Mouse (Mus musculus): ENCODE results near the gene Oasl1. TPM values are rescaled to one million over a fixed set of nuclear protein-coding genes. Genes with fewer than 3 reads are reported as not detected.
"Not testable (repeated sequence)": the region's sequence is repeated elsewhere in the genome, so short reads cannot be mapped to it uniquely, and the experiment has no call there.

Gene Oasl1
- polyA plus RNA-seq (2015; fragmentation: Nextera tagmentation; extraction: Ambion mirVana), result 1.3 and 2.1 TPM in 2 replicates

- Histone ChIP-seq H3K9me3 (ENCODE audit: control insufficient read depth, low read length) (0 out of 2 replicates have a peak, but pooled peaks cover 4% of the 10 kb centered on the region), H3K4me2 (ENCODE audit: low read depth, low read length) (peak within 1 kb of the TSS; percentile 75), H3K27me3 (replicated peaks; ENCODE audit: control insufficient read depth, insufficient read depth, low read length) (no peaks in the 10 kb centered on the region), H3K9ac (ENCODE audit: low read depth, low read length) (peak within 1 kb of the TSS; percentile 65), H3K36me3 (ENCODE audit: control insufficient read depth, insufficient read depth, low read length) (no peaks in the 10 kb centered on the region), H3K4me3 (ENCODE audit: low read length) (peak within 1 kb of the TSS; percentile 45), H3K4me1 (ENCODE audit: control insufficient read depth, insufficient read depth, low read length) (peaks cover 12% of the 10 kb centered on the region), H3K27ac (ENCODE audit: low read length) (peak within 1 kb of the TSS; percentile 74)
- 15% methylated on average over 15 of the region's 15 CpGs for WGBS
- peak; percentile 41 for ATAC-seq
Measured at GRCm38 (mm10) chr5:114922998-114923473, at the start of gene Oasl1. Gene Oasl1 (plus strand): TSS chr5:114923240.

- WGBS, result 50% methylated on average over 6 of the region's 6 CpGs
- Histone ChIP-seq H3K4me2 (ENCODE audit: low read depth, low read length) (peak overlapping the region; percentile 30; the same call in 1 of the 2 replicates), H3K36me3 (ENCODE audit: control insufficient read depth, insufficient read depth, low read length) (no peaks in the 10 kb centered on the region), H3K9me3 (ENCODE audit: control insufficient read depth, low read length) (no peaks in the 10 kb centered on the region), H3K4me3 (ENCODE audit: low read length) (no peak overlapping the region), H3K27me3 (replicated peaks; ENCODE audit: control insufficient read depth, insufficient read depth, low read length) (peaks cover 2% of the 10 kb centered on the region; the same call in 1 of the 2 replicates), H3K27ac (ENCODE audit: low read length) (no peak overlapping the region), H3K4me1 (ENCODE audit: control insufficient read depth, insufficient read depth, low read length) (no peaks in the 10 kb centered on the region), H3K9ac (ENCODE audit: low read depth, low read length) (no peak overlapping the region)
- 0 out of 2 replicates have a peak, but pooled peaks have one; percentile 48 for ATAC-seq
Measured at GRCm38 (mm10) chr5:114875858-114876257, 47.2 kb upstream of the Oasl1 start.

GRCm38 (mm10) chr5:114876331-114876730 lies 46.7 kb upstream of the Oasl1 start:
- H3K27ac ChIP-seq (ENCODE audit: low read length), result no peak overlapping the region
- 55% methylated on average over 6 of the region's 6 CpGs for WGBS

GRCm38 (mm10) chr5:114877487-114877886 lies 45.6 kb upstream of the Oasl1 start:
- Histone ChIP-seq H3K27me3 (replicated peaks; ENCODE audit: control insufficient read depth, insufficient read depth, low read length) (no peaks in the 10 kb centered on the region; the same call in 1 of the 2 replicates), H3K36me3 (ENCODE audit: control insufficient read depth, insufficient read depth, low read length) (no peaks in the 10 kb centered on the region), H3K9me3 (ENCODE audit: control insufficient read depth, low read length) (no peaks in the 10 kb centered on the region), H3K4me1 (ENCODE audit: control insufficient read depth, insufficient read depth, low read length) (no peaks in the 10 kb centered on the region), H3K27ac (ENCODE audit: low read length) (no peak overlapping the region), H3K4me2 (ENCODE audit: low read depth, low read length) (no peak overlapping the region), H3K9ac (ENCODE audit: low read depth, low read length) (no peak overlapping the region), H3K4me3 (ENCODE audit: low read length) (no peak overlapping the region)
- 60% methylated on average over 7 of the region's 7 CpGs for WGBS
- no peak for ATAC-seq

More at GRCm38 (mm10) chr5:114876331-114876730, 46.7 kb upstream of the Oasl1 start:
- Histone ChIP-seq H3K27me3 (replicated peaks; ENCODE audit: control insufficient read depth, insufficient read depth, low read length) (peaks cover 2% of the 10 kb centered on the region; the same call in 1 of the 2 replicates), H3K9ac (ENCODE audit: low read depth, low read length) (no peak overlapping the region), H3K4me3 (ENCODE audit: low read length) (no peak overlapping the region), H3K9me3 (ENCODE audit: control insufficient read depth, low read length) (no peaks in the 10 kb centered on the region), H3K36me3 (ENCODE audit: control insufficient read depth, insufficient read depth, low read length) (no peaks in the 10 kb centered on the region), H3K4me2 (ENCODE audit: low read depth, low read length) (no peak overlapping the region), H3K4me1 (ENCODE audit: control insufficient read depth, insufficient read depth, low read length) (no peaks in the 10 kb centered on the region)
- ATAC-seq, result no peak

- 48% methylated on average over 13 of the region's 13 CpGs for WGBS
- H3K9ac ChIP-seq (ENCODE audit: low read depth, low read length), result no peak overlapping the region
- H3K27me3 ChIP-seq (replicated peaks; ENCODE audit: control insufficient read depth, insufficient read depth, low read length), result no peaks in the 10 kb centered on the region
- no peak overlapping the region for H3K4me3 ChIP-seq (ENCODE audit: low read length)
- H3K36me3 ChIP-seq (ENCODE audit: control insufficient read depth, insufficient read depth, low read length), result no peaks in the 10 kb centered on the region
- H3K27ac ChIP-seq (ENCODE audit: low read length), result no peak overlapping the region
- H3K4me2 ChIP-seq (ENCODE audit: low read depth, low read length), result no peak overlapping the region
- no peaks in the 10 kb centered on the region for H3K9me3 ChIP-seq (ENCODE audit: control insufficient read depth, low read length)
- no peak for ATAC-seq
- no peaks in the 10 kb centered on the region for H3K4me1 ChIP-seq (ENCODE audit: control insufficient read depth, insufficient read depth, low read length)
Measured at GRCm38 (mm10) chr5:114879399-114879798, 43.6 kb upstream of the Oasl1 start.

GRCm38 (mm10) chr5:114882319-114882718 lies 40.7 kb upstream of the Oasl1 start:
- not testable (repeated sequence) for ATAC-seq

GRCm38 (mm10) chr5:114883022-114883421 lies 40.0 kb upstream of the Oasl1 start:
- H3K27me3 ChIP-seq (replicated peaks; ENCODE audit: control insufficient read depth, insufficient read depth, low read length), result no peaks in the 10 kb centered on the region
- no peaks in the 10 kb centered on the region for H3K9me3 ChIP-seq (ENCODE audit: control insufficient read depth, low read length)
- WGBS, result 87% methylated on average over 11 of the region's 11 CpGs
- H3K4me2 ChIP-seq (ENCODE audit: low read depth, low read length), result no peak overlapping the region
- H3K9ac ChIP-seq (ENCODE audit: low read depth, low read length), result no peak overlapping the region
- H3K4me1 ChIP-seq (ENCODE audit: control insufficient read depth, insufficient read depth, low read length), result no peaks in the 10 kb centered on the region
- H3K4me3 ChIP-seq (ENCODE audit: low read length), result no peak overlapping the region
- H3K27ac ChIP-seq (ENCODE audit: low read length), result no peak overlapping the region
- no peaks in the 10 kb centered on the region for H3K36me3 ChIP-seq (ENCODE audit: control insufficient read depth, insufficient read depth, low read length)
- no peak for ATAC-seq

More at GRCm38 (mm10) chr5:114882319-114882718, 40.7 kb upstream of the Oasl1 start:
- not testable (repeated sequence) for H3K27me3 ChIP-seq (replicated peaks; ENCODE audit: control insufficient read depth, insufficient read depth, low read length); H3K4me3 ChIP-seq (ENCODE audit: low read length); H3K9me3 ChIP-seq (ENCODE audit: control insufficient read depth, low read length); H3K9ac ChIP-seq (ENCODE audit: low read depth, low read length); H3K36me3 ChIP-seq (ENCODE audit: control insufficient read depth, insufficient read depth, low read length); H3K4me1 ChIP-seq (ENCODE audit: control insufficient read depth, insufficient read depth, low read length); H3K27ac ChIP-seq (ENCODE audit: low read length); H3K4me2 ChIP-seq (ENCODE audit: low read depth, low read length)
- 79% methylated on average over 6 of the region's 7 CpGs for WGBS

GRCm38 (mm10) chr5:114886801-114887200 lies 36.2 kb upstream of the Oasl1 start:
- Histone ChIP-seq H3K9me3 (ENCODE audit: control insufficient read depth, low read length) (no peaks in the 10 kb centered on the region), H3K9ac (ENCODE audit: low read depth, low read length) (no peak overlapping the region), H3K4me1 (ENCODE audit: control insufficient read depth, insufficient read depth, low read length) (no peaks in the 10 kb centered on the region), H3K36me3 (ENCODE audit: control insufficient read depth, insufficient read depth, low read length) (no peaks in the 10 kb centered on the region), H3K4me2 (ENCODE audit: low read depth, low read length) (no peak overlapping the region), H3K27ac (ENCODE audit: low read length) (no peak overlapping the region), H3K4me3 (ENCODE audit: low read length) (no peak overlapping the region), H3K27me3 (replicated peaks; ENCODE audit: control insufficient read depth, insufficient read depth, low read length) (no peaks in the 10 kb centered on the region)
- WGBS, result 79% methylated on average over 6 of the region's 6 CpGs
- no peak for ATAC-seq

GRCm38 (mm10) chr5:114888995-114889394 lies 34.0 kb upstream of the Oasl1 start:
- Histone ChIP-seq H3K36me3 (ENCODE audit: control insufficient read depth, insufficient read depth, low read length) (no peaks in the 10 kb centered on the region), H3K27me3 (replicated peaks; ENCODE audit: control insufficient read depth, insufficient read depth, low read length) (no peaks in the 10 kb centered on the region), H3K9me3 (ENCODE audit: control insufficient read depth, low read length) (no peaks in the 10 kb centered on the region), H3K4me1 (ENCODE audit: control insufficient read depth, insufficient read depth, low read length) (no peaks in the 10 kb centered on the region), H3K27ac (ENCODE audit: low read length) (no peak overlapping the region), H3K9ac (ENCODE audit: low read depth, low read length) (no peak overlapping the region), H3K4me3 (ENCODE audit: low read length) (no peak overlapping the region), H3K4me2 (ENCODE audit: low read depth, low read length) (no peak overlapping the region)
- WGBS, result 77% methylated on average over 2 of the region's 2 CpGs
- ATAC-seq, result no peak

GRCm38 (mm10) chr5:114895542-114895941 lies 27.5 kb upstream of the Oasl1 start:
- no peak overlapping the region for H3K4me3 ChIP-seq (ENCODE audit: low read length)
- no peak overlapping the region for H3K9ac ChIP-seq (ENCODE audit: low read depth, low read length)
- no peaks in the 10 kb centered on the region for H3K36me3 ChIP-seq (ENCODE audit: control insufficient read depth, insufficient read depth, low read length)
- H3K9me3 ChIP-seq (ENCODE audit: control insufficient read depth, low read length), result no peaks in the 10 kb centered on the region
- no peak overlapping the region for H3K4me2 ChIP-seq (ENCODE audit: low read depth, low read length)
- no peak overlapping the region for H3K27ac ChIP-seq (ENCODE audit: low read length)
- peaks cover 7% of the 10 kb centered on the region; the same call in 1 of the 2 replicates for H3K4me1 ChIP-seq (ENCODE audit: control insufficient read depth, insufficient read depth, low read length)
- H3K27me3 ChIP-seq (replicated peaks; ENCODE audit: control insufficient read depth, insufficient read depth, low read length), result no peaks in the 10 kb centered on the region
- WGBS, result 67% methylated on average over 4 of the region's 4 CpGs
- no peak for ATAC-seq

All from intestine, embryonic 16.5 days (tissue).